Mouse (Mus musculus) cortical plate, adult 2 months (tissue): ENCODE data around the gene Nup155.

Experiments
- CTCF ChIP-seq: fragments of 200-500 bp; IDR thresholded peaks from 2 replicates; pipeline ENCODE4 v1.5.1; 2011; ENCODE audit warnings: mild to moderate bottlenecking, control low read depth, low read length; ENCODE audit not compliant: insufficient read depth; ENCODE audit errors: extremely low read depth
- POLR2A ChIP-seq: fragments of 200-500 bp; IDR thresholded peaks from 2 replicates; pipeline ENCODE4 v1.6.1; 2011; ENCODE audit warnings: mild to moderate bottlenecking, low read length, control low read depth; ENCODE audit not compliant: insufficient read depth; ENCODE audit errors: extremely low read depth

- TF ChIP-seq POLR2A (no peak), CTCF (no peak)
Measured at GRCm38 (mm10) chr15:8087293-8087692, 21.8 kb upstream of the Nup155 start.
